Mouse (Mus musculus) granulocyte monocyte progenitor cell, adult 5-6 weeks (primary cell): Measurements from ENCODE around the gene Mobp. TPM values are rescaled to one million over a fixed set of nuclear protein-coding genes. Genes with fewer than 3 reads are reported as not detected.

Experiments used
- ATAC-seq: replicated peaks from 2 replicates; pipeline ENCODE4 v1.8.0; 2016; ENCODE audit warnings: mild to moderate bottlenecking, moderate TSS enrichment, inconsistent platforms; ENCODE audit not compliant: poor library complexity, severe bottlenecking
- total RNA-seq, 2 experiments: library from RNA; stranded (forward) in 1 of 2; stranded (reverse) in 1 of 2; fragments of 200-712, 200-1000 nt in 1 of 2; fragments of >200 nt in 1 of 2; fragmentation: Nextera tagmentation in 1 of 2; gene quantifications; 2 replicates each; pipeline ENCODE4 v1.2.3; 2014 to 2017

Gene Mobp
- total RNA-seq, 2 experiments from 2014 or later, result not detected

DNA sequence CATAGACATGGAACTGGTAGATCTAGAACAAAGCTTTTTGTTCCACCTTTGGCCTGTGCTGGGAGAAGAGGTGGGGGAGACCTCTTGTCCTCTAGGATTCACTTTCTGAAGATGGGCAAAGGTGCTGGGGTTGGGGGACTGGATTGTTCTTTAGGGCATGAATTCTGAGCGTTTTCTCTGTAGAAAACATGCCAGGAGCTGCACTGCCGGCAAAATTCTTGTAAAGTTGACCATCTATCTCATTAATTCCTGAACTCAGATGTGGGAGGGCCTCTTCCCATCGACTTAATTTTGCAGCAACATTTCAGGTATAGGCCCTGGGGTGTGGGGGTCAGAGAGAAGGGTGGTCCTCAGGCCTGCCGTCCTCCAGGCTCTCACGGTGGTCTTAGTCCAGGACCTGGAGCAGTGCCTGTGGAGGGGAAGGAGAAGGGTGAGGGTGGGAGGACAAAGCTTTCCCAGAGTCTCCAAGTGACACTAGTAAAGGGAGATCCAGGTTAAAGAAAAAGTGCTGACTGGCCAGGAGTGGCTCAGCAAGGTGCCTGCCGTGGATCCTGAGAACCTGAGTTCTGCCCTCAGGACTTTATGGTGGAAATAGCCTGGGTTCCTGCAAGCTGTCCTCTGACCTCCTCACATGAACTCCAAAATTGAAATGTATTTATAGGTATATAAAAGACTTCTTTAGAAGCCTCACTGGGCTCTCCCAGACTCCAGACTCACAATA, 15.6 kb upstream of the Mobp start:
- no peak for ATAC-seq

DNA sequence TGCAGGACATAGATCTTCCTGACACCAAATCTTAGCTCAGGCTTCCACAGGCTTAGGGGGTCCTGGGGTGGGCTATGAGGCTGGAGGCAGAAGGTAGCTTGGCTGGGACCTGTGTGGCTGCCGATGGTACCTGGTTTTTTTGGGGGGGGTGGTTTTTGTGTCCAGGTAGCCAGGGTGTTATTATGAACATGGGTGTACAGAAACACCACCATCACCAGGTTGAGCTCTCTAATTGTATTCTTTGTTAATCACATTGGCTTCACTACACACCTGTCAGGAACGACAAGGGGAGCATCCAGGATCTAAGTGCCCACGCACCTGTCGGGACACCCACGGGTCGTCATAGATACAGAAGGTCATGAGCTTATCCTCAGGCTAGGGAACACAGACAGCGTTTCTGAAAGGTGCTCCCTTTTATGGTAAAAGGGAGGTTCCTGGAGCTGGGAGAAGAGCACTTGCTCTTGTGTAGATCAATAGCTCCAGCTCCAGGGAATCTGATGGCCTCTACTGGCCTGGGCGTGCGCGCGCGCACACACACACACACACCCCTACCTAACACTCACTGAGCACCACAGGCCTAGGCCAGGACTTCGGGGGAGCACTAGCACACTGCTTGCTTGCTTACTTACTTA, 14.9 kb upstream of the Mobp start:
- 0 out of 2 replicates have a peak, but pooled peaks have one; percentile 14 for ATAC-seq

DNA sequence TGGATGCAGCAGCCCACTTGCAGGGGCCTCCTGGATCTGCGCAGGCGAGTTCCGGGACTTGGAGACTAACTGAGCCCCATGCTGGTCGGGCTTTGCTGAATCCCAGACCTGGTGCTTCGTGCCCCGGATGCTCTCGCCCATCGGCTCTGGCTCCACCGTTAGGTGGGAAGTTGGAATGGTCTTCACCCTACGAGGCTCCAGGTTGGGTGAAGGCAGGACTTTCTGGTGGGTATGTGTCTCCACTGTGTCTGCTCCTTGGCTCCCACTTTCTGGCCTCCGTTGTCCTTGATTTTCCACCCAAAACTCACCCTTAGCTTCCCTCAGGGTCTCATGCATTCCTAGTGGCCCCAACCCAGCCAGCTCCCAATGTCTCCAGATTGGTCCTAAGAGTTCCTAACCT, 14.1 kb upstream of the Mobp start:
- no peak for ATAC-seq

GRCm38 (mm10) chr9:120140652-120141051, 8.9 kb upstream of the Mobp start:
- ATAC-seq, result peak; percentile 89

GRCm38 (mm10) chr9:120144474-120144873, 5.0 kb upstream of the Mobp start:
- ATAC-seq, result no peak

- no peak for ATAC-seq
Measured at GRCm38 (mm10) chr9:120151152-120151551, 1.6 kb downstream of the Mobp start.

DNA sequence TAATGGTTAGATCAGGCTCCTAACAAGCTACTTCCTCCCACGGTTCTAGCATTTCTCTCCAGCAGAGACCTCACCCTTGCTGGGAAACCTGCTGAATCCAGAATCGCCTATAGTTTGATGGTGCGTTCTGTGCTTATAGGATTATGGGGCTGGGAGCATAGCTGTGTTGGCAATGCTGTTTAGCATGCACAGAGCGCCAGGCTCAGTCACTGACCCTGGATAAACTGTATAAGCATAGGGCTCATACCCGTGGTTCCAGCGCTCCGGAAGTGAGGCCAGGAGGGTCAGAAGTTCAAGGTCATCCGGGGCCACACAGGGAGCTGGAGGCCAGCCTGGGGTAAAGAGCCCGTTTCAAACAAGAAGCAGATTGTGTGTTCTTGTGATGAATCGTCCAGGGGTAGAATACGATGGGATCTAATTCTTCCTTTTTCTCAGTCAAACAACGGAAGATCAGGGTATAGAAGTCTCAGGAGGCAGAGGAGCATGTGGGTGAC, 2.4 kb downstream of the Mobp start:
- ATAC-seq, result no peak

DNA sequence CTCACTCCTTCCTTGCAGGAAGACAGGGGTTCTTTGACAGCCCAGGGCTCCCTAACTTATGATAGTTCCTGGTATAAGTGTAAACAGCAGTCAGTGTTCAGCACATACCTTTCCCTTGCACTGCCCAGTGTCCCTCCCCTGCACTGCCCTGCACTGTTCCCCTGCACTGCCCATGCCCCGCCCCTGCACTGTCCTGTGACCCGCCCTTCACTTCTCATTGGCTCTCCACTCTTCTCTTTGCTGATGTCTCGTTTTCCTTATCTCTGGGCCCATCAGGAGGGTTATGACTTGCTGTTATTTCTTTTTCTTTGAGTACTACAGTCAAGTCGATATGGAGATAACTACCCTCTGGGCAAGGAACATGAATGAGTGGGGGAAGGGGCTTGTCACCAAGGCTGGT, 8.5 kb downstream of the Mobp start:
- peak; percentile 74 for ATAC-seq

DNA sequence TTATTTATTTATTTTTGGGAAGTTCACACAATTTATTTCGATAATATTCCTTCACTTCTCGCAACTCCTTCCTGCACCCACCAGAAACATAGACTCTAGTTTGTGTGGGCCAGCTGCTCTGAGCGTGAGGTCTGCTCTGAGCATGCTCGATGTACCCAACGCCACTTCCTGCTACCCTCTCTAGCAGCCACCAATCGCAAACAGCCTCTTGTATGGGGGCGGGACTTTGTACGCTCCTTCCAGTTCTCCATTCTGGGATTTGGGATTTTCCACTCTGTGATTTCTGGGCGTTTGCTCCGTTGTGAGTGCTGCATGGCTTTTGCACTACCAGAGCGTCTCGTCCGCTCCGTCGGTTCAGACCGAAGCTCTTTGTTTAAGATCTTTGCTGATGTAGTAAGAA, 14.4 kb downstream of the Mobp start:
- ATAC-seq, result no peak

DNA sequence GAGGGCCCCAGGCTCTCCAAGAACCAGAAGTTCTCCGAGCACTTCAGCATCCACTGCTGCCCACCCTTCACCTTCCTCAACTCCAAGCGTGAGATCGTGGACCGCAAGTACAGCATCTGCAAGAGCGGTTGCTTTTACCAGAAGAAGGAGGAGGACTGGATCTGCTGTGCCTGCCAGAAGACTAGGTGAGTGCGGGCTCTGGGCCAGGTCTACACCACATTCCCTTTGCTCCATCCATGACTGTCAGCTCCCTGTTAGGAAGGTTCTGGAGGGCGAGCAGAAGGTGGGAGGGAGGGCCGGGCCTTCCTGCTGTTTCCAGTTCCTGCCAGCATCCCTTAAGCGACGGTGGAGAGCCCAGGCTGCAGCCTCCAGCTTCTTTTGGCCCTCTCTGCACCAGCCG, 18.3 kb downstream of the Mobp start:
- no peak for ATAC-seq

DNA sequence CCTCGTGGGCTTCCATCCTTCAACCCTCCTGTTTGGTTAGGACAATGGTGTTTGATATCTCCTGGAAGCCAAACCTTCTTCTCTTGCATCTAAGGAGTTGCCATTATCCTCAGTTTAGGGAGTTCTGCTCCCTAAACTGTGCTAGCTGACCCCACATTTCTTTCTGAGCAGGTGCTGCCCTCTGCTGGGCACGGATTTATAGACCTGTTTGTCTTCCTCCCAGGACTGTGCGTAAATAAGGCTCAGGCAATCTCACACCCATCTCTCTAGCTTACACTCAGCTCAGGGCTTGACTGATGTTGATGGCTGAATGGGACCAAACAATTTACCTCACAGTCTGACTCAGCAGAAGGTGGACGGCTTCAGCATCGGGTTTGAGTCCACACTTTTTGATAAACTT, 21.8 kb downstream of the Mobp start:
- ATAC-seq, result 0 out of 2 replicates have a peak, but pooled peaks have one; percentile 44

DNA sequence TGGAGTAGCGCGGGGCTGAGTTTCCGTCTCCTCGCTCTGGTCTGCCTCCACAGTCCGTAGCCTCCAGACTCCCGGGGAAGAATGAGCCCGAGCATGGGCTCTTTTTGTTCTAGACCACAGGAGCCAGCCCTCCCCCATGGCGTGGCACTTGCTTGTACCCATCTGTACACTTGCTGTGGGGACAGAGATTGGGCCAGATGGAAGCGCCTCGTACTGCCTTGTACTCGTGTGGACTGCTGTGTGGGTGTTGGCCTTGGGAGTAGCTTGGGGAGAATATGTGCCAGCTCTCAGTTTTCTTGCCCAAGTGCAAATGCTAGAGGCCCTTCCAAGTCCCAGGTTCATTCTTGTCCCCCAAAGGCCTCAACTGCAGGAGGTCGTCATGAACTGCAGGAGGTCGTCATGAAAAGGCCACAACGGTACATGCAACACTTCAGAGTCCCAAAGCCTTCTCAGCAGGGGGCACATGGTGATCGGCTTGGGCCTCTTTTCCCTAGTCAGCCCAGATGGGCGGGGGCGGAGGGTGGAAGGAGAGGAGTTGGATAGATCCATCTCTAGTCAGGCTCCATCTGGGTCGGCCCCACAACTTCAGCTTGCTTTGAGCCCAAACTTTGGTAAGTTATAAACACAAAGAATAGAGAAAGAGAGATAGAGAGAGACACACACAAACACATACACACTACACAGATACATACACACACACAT, 25.1 kb downstream of the Mobp start:
- ATAC-seq, result no peak

DNA sequence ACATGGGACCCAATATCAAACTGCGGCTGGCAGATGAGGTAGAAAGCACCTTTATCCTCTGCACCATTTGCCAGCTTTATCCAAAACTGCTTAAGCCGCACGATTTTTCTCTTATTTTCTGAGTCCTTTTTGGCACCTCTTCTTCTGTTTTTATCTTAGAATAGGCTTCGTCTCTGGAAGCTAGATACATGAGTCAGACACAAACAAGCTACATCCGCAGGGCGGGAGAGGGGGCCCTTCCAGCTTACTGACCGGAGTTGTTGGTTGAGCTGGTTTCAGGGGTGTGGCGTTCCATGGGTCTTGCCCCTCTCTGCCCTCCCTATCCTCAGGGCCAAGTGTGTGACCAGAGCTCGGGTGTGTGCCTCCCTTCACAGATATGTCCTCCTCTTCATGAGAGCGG, 29.3 kb downstream of the Mobp start:
- ATAC-seq, result no peak

DNA sequence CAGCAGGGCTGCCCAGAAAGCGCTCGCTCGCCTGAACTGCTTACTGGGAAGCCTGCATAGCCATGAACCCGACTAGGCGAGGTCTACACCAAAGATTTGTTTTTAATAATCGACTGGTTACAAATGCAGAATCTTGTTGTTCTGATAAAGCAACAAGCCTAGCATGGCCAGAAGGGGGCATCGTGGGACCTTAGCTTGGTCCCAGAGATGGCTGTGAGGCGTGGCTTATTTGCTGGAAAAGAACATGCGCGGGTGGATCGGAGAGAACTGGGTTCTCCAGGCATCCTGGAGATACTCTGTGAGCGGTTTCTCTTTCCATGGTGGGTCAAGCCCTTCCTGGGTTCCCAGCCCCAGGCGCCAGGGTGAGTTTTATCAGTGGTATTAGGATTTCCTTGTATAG, 35.0 kb downstream of the Mobp start:
- no peak for ATAC-seq

- ATAC-seq, result no peak
Measured at GRCm38 (mm10) chr9:120186856-120187255, 37.3 kb downstream of the Mobp start.

- peak; percentile 73 for ATAC-seq
Measured at GRCm38 (mm10) chr9:120190891-120191290, 41.4 kb downstream of the Mobp start.

GRCm38 (mm10) chr9:120191362-120192098, 42.0 kb downstream of the Mobp start:
- peak; percentile 66 for ATAC-seq

GRCm38 (mm10) chr9:120192742-120193141, 43.2 kb downstream of the Mobp start:
- ATAC-seq, result no peak

DNA sequence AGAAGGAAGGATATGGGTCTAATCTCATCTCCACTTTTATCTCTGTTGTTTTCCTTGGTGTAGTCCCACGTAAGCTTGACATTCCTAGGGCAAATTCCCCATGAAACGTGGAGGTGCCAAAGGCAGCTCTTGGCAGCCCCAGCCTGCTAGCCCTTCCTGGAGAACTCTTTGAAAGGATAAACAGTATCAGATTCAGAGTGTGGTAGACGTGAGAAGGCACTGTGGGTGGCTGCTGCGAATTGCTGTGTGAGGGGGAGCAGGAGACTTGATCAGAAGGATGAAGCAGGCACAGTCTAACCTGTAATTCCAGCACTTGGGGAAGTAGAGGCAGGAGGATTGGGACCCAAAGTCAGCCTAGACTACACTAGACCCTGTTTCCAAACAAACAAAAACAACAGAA, 51.4 kb downstream of the Mobp start:
- no peak for ATAC-seq

DNA sequence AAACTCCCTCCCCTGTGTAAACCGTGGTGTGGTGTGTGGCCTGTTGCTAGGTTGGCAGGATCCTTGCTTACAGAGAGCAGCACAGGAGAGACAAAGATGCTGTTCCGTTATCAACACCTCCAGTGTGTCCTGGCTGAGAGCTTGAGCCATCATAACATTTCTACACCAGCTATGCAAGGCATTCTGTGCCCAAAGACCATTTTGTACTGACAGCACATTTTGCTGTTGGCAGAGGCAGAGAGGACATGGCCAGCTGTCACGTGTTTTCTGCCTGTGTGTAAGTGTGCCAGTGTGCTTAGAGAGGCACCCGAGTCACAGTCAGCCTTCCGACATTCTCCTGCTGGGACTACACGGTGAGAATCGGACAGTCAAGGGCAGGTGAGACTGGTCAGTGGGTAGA, 52.2 kb downstream of the Mobp start:
- ATAC-seq, result no peak

- ATAC-seq, result no peak
Measured at GRCm38 (mm10) chr9:120202683-120203082, 53.2 kb downstream of the Mobp start.
